Mouse (Mus musculus): Measurements from ENCODE around the gene Prps2. TPM values are rescaled to one million over a fixed set of nuclear protein-coding genes. Genes with fewer than 3 reads are reported as not detected.
"Not testable (repeated sequence)": the region's sequence is repeated elsewhere in the genome, so short reads cannot be mapped to it uniquely, and the experiment has no call there.

The Prps2 gene
- total and polyA plus RNA-seq, 2 experiments from 2014 or later = 17.0 to 45.5 TPM

GRCm38 (mm10) chrX:167315093-167315726 is 67.3 kb downstream of the Prps2 start:
- Histone ChIP-seq H3K4me1 (ENCODE audit: control insufficient read depth, insufficient read depth) (no peaks in the 10 kb centered on the region), H3K4me2 (ENCODE audit: low read depth, low read length) (no peak overlapping the region), H3K4me3 (ENCODE audit: low read depth, low read length) (no peak overlapping the region), H3K9me3 (replicated peaks; ENCODE audit: control insufficient read depth, low read length) (no peaks in the 10 kb centered on the region), H3K36me3 (replicated peaks; ENCODE audit: control insufficient read depth, insufficient read depth, low read length) (no peaks in the 10 kb centered on the region), H3K9ac (replicated peaks; ENCODE audit: low read depth, low read length) (no peak overlapping the region), H3K27ac (ENCODE audit: low read depth) (no peak overlapping the region), H3K27me3 (ENCODE audit: control insufficient read depth, insufficient read depth, low read length) (no peaks in the 10 kb centered on the region)
- no peak for TF ChIP-seq EP300 (IDR thresholded peaks at IDR 0.05; ENCODE audit: low read depth)
- TF ChIP-seq CTCF (IDR thresholded peaks at IDR 0.05; ENCODE audit: low read depth) = no peak
- ATAC-seq (ENCODE audit: insufficient read depth, low read depth) (no peak), DNase-seq (ENCODE audit: low spot score) (no peak)
- 76% methylated on average over 4 of the region's 4 CpGs for WGBS

- no CpG with 5 or more reads among the region's 1 CpGs for WGBS
- H3K27me3 ChIP-seq (ENCODE audit: control insufficient read depth, insufficient read depth, low read length); DNase-seq (ENCODE audit: low spot score); H3K27ac ChIP-seq (ENCODE audit: low read depth); H3K36me3 ChIP-seq (replicated peaks; ENCODE audit: control insufficient read depth, insufficient read depth, low read length); H3K4me3 ChIP-seq (ENCODE audit: low read depth, low read length); ATAC-seq (ENCODE audit: insufficient read depth, low read depth); H3K9me3 ChIP-seq (replicated peaks; ENCODE audit: control insufficient read depth, low read length); H3K4me2 ChIP-seq (ENCODE audit: low read depth, low read length); H3K9ac ChIP-seq (replicated peaks; ENCODE audit: low read depth, low read length); H3K4me1 ChIP-seq (ENCODE audit: control insufficient read depth, insufficient read depth): not testable (repeated sequence)
These were observed 80.5 kb downstream of the Prps2 start for GRCm38 (mm10) chrX:167302061-167302460.

Other genes with a start within 250 kb of the Prps2 start
- gene Tmsb4x, start 173.4 kb downstream of the Prps2 start, total RNA-seq (2014; rRNA removed; ENCODE audit: low replicate concordance) = 495 and 525 TPM in 2 replicates
- 2,040 and 2,137 TPM in 2 replicates for gene Tmsb4x, start 173.4 kb downstream of the Prps2 start, polyA plus RNA-seq (2015; fragmentation: Nextera tagmentation; extraction: Ambion mirVana)
- 0.19 TPM in 1 of 2 replicates, not detected in the other for gene Tlr8, start 118.4 kb downstream of the Prps2 start, total RNA-seq (2014; rRNA removed; ENCODE audit: low replicate concordance)
- gene Tlr8, start 118.4 kb downstream of the Prps2 start, polyA plus RNA-seq (2015; fragmentation: Nextera tagmentation; extraction: Ambion mirVana) = 0.16 TPM in 2 replicates
- gene Tlr7, start 52.2 kb downstream of the Prps2 start, total RNA-seq (2014; rRNA removed; ENCODE audit: low replicate concordance) = 0.08 and 0.88 TPM in 2 replicates
- 0.26 and 0.33 TPM in 2 replicates for gene Tlr7, start 52.2 kb downstream of the Prps2 start, polyA plus RNA-seq (2015; fragmentation: Nextera tagmentation; extraction: Ambion mirVana)

Measured in heart, postnatal 0 days (tissue).